Mouse (Mus musculus) megakaryocyte, embryonic 14.5 days (primary cell): ENCODE results near the gene Pdrg1. TPM values are rescaled to one million over a fixed set of nuclear protein-coding genes. Genes with fewer than 3 reads are reported as not detected.

Source experiments
- H3K27me3 ChIP-seq: replicated peaks from 2 replicates; pipeline ENCODE3; 2012; ENCODE audit warnings: inconsistent platforms
- H3K36me3 ChIP-seq: replicated peaks from 2 replicates; pipeline ENCODE3; 2012; ENCODE audit warnings: low read length, inconsistent platforms, mixed read lengths
- H3K4me1 ChIP-seq: 2 replicates; pipeline ENCODE4 v1.6.1; 2012; ENCODE audit warnings: inconsistent platforms
- H3K4me3 ChIP-seq: replicated peaks from 2 replicates; pipeline ENCODE3; 2012; ENCODE audit warnings: moderate library complexity, mild to moderate bottlenecking, inconsistent platforms
- H3K9me3 ChIP-seq: 2 replicates; pipeline ENCODE4 v1.6.1; 2012; ENCODE audit warnings: inconsistent platforms
- FLI1 ChIP-seq: IDR thresholded peaks from 2 replicates; pipeline ENCODE4 v1.6.1; 2012; ENCODE audit warnings: low read length, inconsistent platforms, mixed read lengths
- GATA1 ChIP-seq: IDR thresholded peaks from 3 replicates; pipeline ENCODE4 v1.6.1; 2012; ENCODE audit warnings: mixed read lengths, low read length, inconsistent platforms, borderline replicate concordance
- polyA plus RNA-seq: library from polyadenylated mRNA; stranded (reverse); fragments of >175 nt; gene quantifications from 2 replicates; pipeline ENCODE4 v1.2.3, GENCODE M21; 2012; ENCODE audit warnings: low replicate concordance; ENCODE audit not compliant: insufficient read depth

Gene Pdrg1
- polyA plus RNA-seq, 1 experiment, result 47.3 TPM

GRCm38 (mm10) chr2:153031126-153032082, 16.2 kb upstream of the Pdrg1 start, which contains the start of gene Xkr7:
TSS of gene Xkr7 (plus strand) at chr2:153031852.
- no peak for TF ChIP-seq GATA1
- no peak for TF ChIP-seq FLI1
- peaks cover 86% of the 10 kb centered on the region for H3K27me3 ChIP-seq

GRCm38 (mm10) chr2:153030422-153030821, 15.2 kb upstream of the Pdrg1 start:
- no peak for TF ChIP-seq GATA1
- no peak for TF ChIP-seq FLI1
- Histone ChIP-seq H3K9me3 (no peaks in the 10 kb centered on the region), H3K27me3 (peaks cover 86% of the 10 kb centered on the region), H3K4me1 (peaks cover 13% of the 10 kb centered on the region), H3K36me3 (no peaks in the 10 kb centered on the region), H3K4me3 (no peak overlapping the region)

More at GRCm38 (mm10) chr2:153031126-153032082, 16.2 kb upstream of the Pdrg1 start, which contains the start of gene Xkr7:
- H3K4me3 ChIP-seq, result peak within 1 kb of the TSS; percentile 85
- no peaks in the 10 kb centered on the region for H3K36me3 ChIP-seq
- peaks cover 13% of the 10 kb centered on the region for H3K4me1 ChIP-seq
- no peaks in the 10 kb centered on the region for H3K9me3 ChIP-seq

GRCm38 (mm10) chr2:153027501-153027900, 12.3 kb upstream of the Pdrg1 start:
- TF ChIP-seq FLI1 (no peak), GATA1 (no peak)
- Histone ChIP-seq H3K4me3 (no peak overlapping the region), H3K27me3 (peaks cover 79% of the 10 kb centered on the region), H3K4me1 (peaks cover 16% of the 10 kb centered on the region), H3K9me3 (peaks cover 6% of the 10 kb centered on the region; the same call in 1 of the 2 replicates), H3K36me3 (no peaks in the 10 kb centered on the region)

- TF ChIP-seq GATA1 (no peak), FLI1 (no peak)
- H3K4me1 ChIP-seq, result peaks cover 13% of the 10 kb centered on the region
- no peaks in the 10 kb centered on the region for H3K36me3 ChIP-seq
- peaks cover 6% of the 10 kb centered on the region; the same call in 1 of the 2 replicates for H3K9me3 ChIP-seq
- H3K27me3 ChIP-seq, result peaks cover 65% of the 10 kb centered on the region
- no peak overlapping the region for H3K4me3 ChIP-seq
Observed at GRCm38 (mm10) chr2:153026052-153026451, 10.8 kb upstream of the Pdrg1 start.

GRCm38 (mm10) chr2:153022855-153023254, 7.6 kb upstream of the Pdrg1 start:
- Histone ChIP-seq H3K4me1 (peaks cover 13% of the 10 kb centered on the region), H3K27me3 (peaks cover 66% of the 10 kb centered on the region), H3K36me3 (no peaks in the 10 kb centered on the region), H3K4me3 (peak overlapping the region; percentile 21), H3K9me3 (peaks cover 6% of the 10 kb centered on the region; the same call in 1 of the 2 replicates)
- no peak for TF ChIP-seq GATA1
- TF ChIP-seq FLI1, result no peak

GRCm38 (mm10) chr2:153021163-153021562, 5.9 kb upstream of the Pdrg1 start:
- peaks cover 6% of the 10 kb centered on the region; the same call in 1 of the 2 replicates for H3K9me3 ChIP-seq
- peaks cover 13% of the 10 kb centered on the region for H3K4me1 ChIP-seq
- peaks cover 61% of the 10 kb centered on the region for H3K27me3 ChIP-seq
- TF ChIP-seq FLI1, result no peak
- TF ChIP-seq GATA1, result no peak
- no peak overlapping the region for H3K4me3 ChIP-seq
- no peaks in the 10 kb centered on the region for H3K36me3 ChIP-seq

GRCm38 (mm10) chr2:153019355-153019754, 4.1 kb upstream of the Pdrg1 start:
- Histone ChIP-seq H3K4me1 (peaks cover 24% of the 10 kb centered on the region), H3K9me3 (peaks cover 4% of the 10 kb centered on the region; the same call in 1 of the 2 replicates), H3K36me3 (no peaks in the 10 kb centered on the region), H3K4me3 (no peak overlapping the region), H3K27me3 (peaks cover 48% of the 10 kb centered on the region)
- TF ChIP-seq FLI1 (no peak), GATA1 (no peak)

- peaks cover 32% of the 10 kb centered on the region for H3K4me1 ChIP-seq
- no peak overlapping the region for H3K4me3 ChIP-seq
- no peak for TF ChIP-seq GATA1
- TF ChIP-seq FLI1, result no peak
- H3K27me3 ChIP-seq, result peaks cover 36% of the 10 kb centered on the region
- H3K36me3 ChIP-seq, result peaks cover 25% of the 10 kb centered on the region
- H3K9me3 ChIP-seq, result no peaks in the 10 kb centered on the region
Observed at GRCm38 (mm10) chr2:153016786-153017185, 1.6 kb upstream of the Pdrg1 start.

GRCm38 (mm10) chr2:153015804-153016203, 577 bp upstream of the Pdrg1 start:
- Histone ChIP-seq H3K9me3 (no peaks in the 10 kb centered on the region), H3K4me1 (peaks cover 26% of the 10 kb centered on the region), H3K27me3 (peaks cover 36% of the 10 kb centered on the region), H3K36me3 (peaks cover 34% of the 10 kb centered on the region), H3K4me3 (no peak overlapping the region)
- TF ChIP-seq GATA1 (no peak), FLI1 (no peak)

GRCm38 (mm10) chr2:153013724-153014515, 1.3 kb downstream of the Pdrg1 start:
- Histone ChIP-seq H3K36me3 (peaks cover 53% of the 10 kb centered on the region), H3K4me1 (peaks cover 26% of the 10 kb centered on the region), H3K9me3 (no peaks in the 10 kb centered on the region), H3K27me3 (peaks cover 19% of the 10 kb centered on the region), H3K4me3 (peak overlapping the region; percentile 93)
- no peak for TF ChIP-seq GATA1
- no peak for TF ChIP-seq FLI1
